Mouse (Mus musculus) layer of hippocampus, adult 2 months (tissue): Measurements from ENCODE around the gene Adh4. TPM values are rescaled to one million over a fixed set of nuclear protein-coding genes. Genes with fewer than 3 reads are reported as not detected.
A peak's percentile ranks its signal among the peaks of the same experiment; 100 is the strongest.
"Not testable (repeated sequence)": the region's sequence is repeated elsewhere in the genome, so short reads cannot be mapped to it uniquely, and the experiment has no call there.

ENCODE experiments used
- DNase-seq, 2 experiments: peaks; one replicate each; pipeline ENCODE4 v3.0.0; 2022; ENCODE audit warnings: low spot score in 2 of 2
- H3K27ac ChIP-seq: fragments of 200-600 bp; 2 replicates; pipeline ENCODE4 v1.8.1; 2022
- H3K4me3 ChIP-seq: fragments of 200-600 bp; 2 replicates; pipeline ENCODE4 v1.8.1; 2022; ENCODE audit warnings: mild to moderate bottlenecking
- CTCF ChIP-seq: fragments of 200-600 bp; conservative IDR thresholded peaks from 2 replicates; pipeline ENCODE4 v1.8.1; 2022; ENCODE audit warnings: antibody characterized with exemption, mild to moderate bottlenecking, moderate library complexity
- long read RNA-seq, 2 experiments: library from polyadenylated mRNA; stranded (forward); transcript quantifications; one replicate each; pipeline ENCODE4 v2.0.0; 2021; ENCODE audit warnings: borderline mapping rate in 2 of 2
- total RNA-seq, 2 experiments: library from RNA; stranded (reverse); gene quantifications; 2 replicates each; pipeline ENCODE4 v1.2.3; 2021

Gene Adh4
- total RNA-seq, result not detected
- long read RNA-seq, experiment 1, result 0 reads
- long read RNA-seq, experiment 2, result 0 reads

DNA sequence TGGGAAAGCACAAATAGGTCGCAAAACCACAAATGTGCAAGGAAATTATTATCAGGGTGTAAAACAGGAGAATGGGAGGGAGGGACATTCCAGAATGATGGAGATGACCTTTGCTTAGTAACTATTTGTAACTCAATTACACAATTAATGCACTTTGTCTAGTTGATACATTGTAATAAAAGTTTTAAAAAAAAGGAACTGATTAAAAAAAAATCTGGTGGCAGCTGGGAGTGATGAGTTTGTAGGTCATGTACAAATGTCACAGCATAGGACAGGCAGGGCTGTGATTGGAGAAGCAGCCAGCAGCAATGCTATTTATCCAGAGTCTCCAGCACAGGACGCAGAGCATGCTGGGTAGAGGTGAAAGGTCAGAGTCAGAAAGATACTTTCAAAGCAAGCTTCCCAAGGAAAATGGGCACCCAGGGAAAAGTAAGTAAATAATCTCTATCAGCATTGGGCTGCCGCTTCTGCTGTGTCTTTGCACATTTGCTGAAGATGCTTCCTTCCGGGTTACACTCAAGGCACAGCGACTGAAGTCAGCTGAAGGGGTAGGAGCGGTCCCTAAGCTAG is at the start of gene Adh4:
Gene Adh4, plus strand, starts transcription at position 346 of the 570 bp plus-strand sequence.
- no peak for DNase-seq
- TF ChIP-seq CTCF, result no peak
- Histone ChIP-seq H3K4me3 (no peak within 1 kb of the TSS), H3K27ac (no peak within 1 kb of the TSS)

DNA sequence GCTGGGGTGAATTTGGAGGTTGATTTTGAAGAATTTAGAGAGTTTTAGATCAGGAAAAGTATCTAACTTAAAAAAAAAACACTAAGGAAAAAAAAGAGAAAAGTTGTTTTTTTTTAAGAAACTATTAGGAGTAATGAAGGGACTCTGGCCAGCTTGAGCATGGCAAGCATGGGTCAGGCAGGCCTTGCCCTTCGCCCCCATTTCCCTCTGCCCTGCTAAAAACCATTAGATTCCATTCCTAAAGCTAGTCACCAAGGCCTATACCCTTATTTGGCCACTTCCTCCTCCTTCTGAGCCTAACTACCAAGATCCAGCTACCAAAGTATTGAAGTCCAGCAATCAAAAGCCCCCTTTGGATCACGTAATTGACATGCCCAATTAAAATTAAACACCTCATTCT is 49.1 kb upstream of the Adh4 start:
- no peak for TF ChIP-seq CTCF

DNA sequence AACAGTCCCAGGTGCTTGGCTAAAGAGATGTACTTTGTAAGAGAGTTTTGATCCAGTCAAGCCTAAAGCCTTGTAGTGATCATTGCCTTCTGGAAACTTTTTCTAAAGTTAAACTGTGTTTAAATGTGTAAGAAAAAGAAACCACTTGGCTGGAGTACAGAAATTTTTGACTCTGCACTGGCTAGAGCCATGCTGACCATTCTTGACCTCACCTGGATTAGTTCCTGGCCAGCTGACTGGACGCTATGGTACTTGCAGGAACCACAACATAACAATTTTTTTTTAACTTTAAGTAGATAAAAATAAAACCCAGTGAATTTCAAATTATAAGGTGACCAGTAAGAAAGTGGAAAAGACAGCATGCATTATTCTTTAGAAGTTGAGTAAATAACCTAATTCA is 45.7 kb upstream of the Adh4 start:
- H3K4me3 ChIP-seq, result no peak overlapping the region
- no peak overlapping the region for H3K27ac ChIP-seq
- no peak for DNase-seq
- no peak for TF ChIP-seq CTCF

More for the DNA sequence above, 49.1 kb upstream of the Adh4 start:
- Histone ChIP-seq H3K27ac (no peak overlapping the region), H3K4me3 (no peak overlapping the region)
- no peak for DNase-seq

DNA sequence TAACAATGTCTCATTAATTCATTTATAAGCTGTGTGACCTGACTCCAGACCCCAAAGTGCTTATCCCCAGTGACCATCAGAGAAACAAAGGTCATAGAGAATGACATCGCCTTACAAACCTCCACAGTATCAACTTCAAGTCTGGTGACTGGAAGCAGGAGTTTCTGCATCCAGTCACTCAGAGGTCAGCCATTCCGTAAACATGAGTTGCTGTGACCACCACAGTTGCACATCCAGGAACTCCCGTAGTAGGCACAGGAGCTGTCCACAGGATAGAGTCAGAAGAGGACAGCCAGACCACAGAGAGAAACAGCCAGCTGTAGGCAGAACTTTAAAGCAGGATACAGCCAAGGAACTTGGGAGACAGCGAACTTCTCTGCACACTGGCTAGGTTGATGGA is 45.0 kb upstream of the Adh4 start:
- H3K4me3 ChIP-seq, DNase-seq, H3K27ac ChIP-seq: not testable (repeated sequence)

DNA sequence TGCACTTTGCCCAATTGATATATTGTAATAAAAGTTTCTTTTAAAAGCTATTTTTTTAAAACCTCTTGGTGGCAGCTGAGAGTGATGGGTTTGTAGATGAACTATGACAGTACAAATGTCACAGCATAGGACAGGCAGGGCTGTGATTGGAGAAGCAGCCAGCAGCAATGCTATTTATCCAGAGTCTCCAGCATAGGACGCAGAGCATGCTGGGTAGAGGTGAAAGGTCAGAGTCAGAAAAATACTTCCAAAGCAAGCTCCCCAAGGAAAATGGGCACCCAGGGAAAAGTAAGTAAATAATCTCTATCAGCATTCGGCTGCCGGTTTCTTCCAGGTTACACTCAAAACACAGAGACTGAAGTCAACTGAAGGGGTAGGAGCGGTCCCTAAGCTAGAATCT is 41.3 kb upstream of the Adh4 start:
- no peak for TF ChIP-seq CTCF
- no peak overlapping the region for H3K4me3 ChIP-seq
- H3K27ac ChIP-seq, result no peak overlapping the region
- DNase-seq, result no peak

DNA sequence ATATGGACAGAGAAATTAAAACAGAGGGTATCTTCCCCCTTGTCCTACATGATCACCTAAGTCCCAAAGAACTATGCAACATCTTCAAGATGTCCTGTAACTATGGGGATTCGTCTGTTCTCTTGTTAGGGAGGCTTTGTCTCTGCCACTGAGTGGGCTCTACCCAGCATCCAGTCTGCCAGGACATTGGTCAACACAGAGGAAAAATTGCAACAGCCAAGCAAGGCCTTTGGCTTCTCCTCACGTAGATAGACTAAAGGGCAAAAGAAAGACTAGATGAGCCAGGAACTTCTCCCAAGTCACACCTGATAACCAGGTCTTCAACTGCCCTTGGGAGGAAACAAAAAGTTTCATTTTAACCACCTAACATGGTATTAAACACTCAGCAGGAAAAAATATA is 40.1 kb upstream of the Adh4 start:
- no peak for TF ChIP-seq CTCF
- no peak overlapping the region for H3K27ac ChIP-seq
- no peak for DNase-seq

DNA sequence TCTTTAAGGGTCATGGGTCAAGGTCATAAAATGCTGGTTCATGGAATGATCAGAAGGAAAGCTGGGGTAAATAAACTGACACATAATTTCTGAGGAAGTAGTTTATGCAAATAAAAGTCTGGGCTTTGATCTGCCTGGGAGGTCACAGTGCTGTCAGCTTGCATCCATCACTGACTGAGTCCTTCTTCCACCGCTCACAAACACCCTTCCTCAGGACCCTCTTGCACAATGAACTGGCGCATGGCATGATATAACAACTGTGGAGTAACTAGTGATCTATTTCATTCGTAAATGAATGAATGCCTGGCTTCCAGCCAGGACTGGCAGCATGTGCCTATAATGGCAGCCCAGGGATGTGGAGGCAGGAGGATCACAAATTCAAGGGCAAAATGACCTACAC is 34.1 kb upstream of the Adh4 start:
- H3K4me3 ChIP-seq, result no peak overlapping the region
- no peak for DNase-seq
- H3K27ac ChIP-seq, result no peak overlapping the region
- no peak for TF ChIP-seq CTCF

More for the DNA sequence above, 40.1 kb upstream of the Adh4 start:
- no peak overlapping the region for H3K4me3 ChIP-seq

DNA sequence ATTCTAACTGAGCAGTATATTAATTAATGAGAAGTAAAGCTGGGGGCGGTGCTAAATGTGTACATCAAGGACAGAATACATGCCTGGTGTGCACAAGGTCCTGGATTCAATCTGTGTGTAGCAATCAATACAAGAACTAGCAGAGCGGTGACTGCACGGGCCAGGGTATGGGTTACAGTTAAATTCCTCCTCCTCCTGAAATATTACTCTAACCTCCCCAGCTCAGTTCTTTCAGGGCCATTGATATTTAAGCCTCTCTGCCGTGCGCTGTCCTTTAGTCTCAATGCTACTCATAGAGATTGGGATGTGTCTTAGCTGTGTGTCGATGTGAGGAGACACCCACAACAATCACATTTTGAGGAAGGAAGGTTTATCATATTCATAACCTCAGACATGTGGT is 28.1 kb upstream of the Adh4 start:
- no peak for TF ChIP-seq CTCF
- H3K4me3 ChIP-seq, result no peak overlapping the region
- DNase-seq, result no peak
- no peak overlapping the region for H3K27ac ChIP-seq

DNA sequence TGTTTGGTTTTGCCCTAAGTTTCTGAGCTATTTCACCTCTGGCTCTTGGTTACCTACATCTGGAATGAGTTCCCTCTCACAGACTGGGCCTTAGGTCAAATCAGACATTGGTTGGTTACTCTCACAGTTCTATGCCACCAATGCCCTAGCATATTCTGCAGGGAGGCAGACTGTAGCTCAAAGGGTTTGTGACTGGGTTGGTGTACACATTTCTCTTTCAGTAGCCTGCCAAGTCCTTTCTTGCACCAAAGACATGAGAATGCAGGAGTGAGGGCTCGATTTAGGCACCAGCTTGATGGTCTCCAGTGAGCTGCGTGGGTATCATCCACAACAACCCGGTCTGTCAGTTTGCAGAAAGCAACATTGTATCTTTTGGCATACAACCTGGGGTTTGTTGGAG is 10.4 kb upstream of the Adh4 start:
- TF ChIP-seq CTCF, result no peak
- H3K4me3 ChIP-seq, result no peak overlapping the region
- H3K27ac ChIP-seq, result no peak overlapping the region
- DNase-seq, result no peak

DNA sequence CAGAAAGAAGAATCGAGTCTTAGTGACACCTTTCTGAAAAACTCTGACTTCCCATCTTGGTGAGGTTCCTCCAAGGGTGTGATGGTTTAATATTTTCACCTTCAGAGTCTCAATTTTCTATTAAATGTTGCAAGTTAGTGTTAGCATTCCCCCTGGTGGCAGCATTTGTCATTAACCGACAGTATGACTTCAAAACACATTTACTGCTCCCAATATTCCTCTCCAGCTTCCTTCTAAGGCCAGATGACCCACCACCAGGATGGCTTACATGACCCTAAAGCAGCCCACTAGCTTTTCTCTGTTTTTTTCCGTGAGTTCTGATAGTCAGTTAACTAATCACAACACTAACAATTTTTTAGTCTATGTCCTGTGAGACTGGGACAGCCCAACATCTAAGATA is 9.9 kb upstream of the Adh4 start:
- Histone ChIP-seq H3K4me3 (no peak overlapping the region), H3K27ac (no peak overlapping the region)
- DNase-seq, result peak; percentile 46 to 57
- TF ChIP-seq CTCF, result peak; percentile 81

DNA sequence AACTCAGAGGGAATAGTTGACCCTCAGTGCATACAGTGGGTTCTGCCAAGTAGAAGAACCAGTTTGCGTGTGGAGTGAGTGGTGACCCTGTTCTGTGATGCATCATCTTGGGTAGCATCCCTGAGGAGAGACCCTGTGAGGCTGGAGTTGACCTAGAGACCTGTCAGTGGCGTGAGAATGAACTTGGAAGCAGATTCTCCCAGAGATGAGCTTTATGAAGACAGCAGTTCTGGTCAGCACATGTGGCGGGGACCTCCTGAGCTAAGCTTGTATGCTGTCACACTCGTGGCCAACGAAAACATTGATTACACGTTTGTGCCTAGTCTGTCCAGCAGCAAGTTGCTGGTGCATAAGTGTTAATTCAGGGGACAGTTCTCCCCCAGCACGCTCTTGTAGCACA is 9.4 kb upstream of the Adh4 start:
- no peak overlapping the region for H3K27ac ChIP-seq
- no peak for DNase-seq
- no peak for TF ChIP-seq CTCF
- H3K4me3 ChIP-seq, result no peak overlapping the region

DNA sequence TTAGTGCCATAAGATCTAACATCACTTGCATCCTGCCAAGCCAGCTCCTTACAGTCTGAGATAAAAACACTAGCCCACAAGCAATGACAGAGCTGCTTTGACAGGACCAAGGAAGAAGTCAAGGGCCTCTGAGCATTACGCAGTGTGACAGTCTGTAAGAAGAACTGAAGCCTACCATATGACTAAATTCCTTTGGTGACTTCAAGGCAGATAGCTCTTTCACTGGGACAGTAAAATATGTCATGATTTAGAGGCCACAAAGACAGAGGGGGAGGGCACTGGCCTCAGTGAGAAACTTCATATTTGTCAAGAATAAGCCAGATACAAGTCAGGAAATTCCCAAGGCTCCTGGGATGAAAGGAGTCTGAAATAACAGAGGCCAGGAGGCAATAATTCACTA is 7.3 kb upstream of the Adh4 start:
- H3K4me3 ChIP-seq, result no peak overlapping the region
- H3K27ac ChIP-seq, result no peak overlapping the region
- DNase-seq, result no peak
- no peak for TF ChIP-seq CTCF

DNA sequence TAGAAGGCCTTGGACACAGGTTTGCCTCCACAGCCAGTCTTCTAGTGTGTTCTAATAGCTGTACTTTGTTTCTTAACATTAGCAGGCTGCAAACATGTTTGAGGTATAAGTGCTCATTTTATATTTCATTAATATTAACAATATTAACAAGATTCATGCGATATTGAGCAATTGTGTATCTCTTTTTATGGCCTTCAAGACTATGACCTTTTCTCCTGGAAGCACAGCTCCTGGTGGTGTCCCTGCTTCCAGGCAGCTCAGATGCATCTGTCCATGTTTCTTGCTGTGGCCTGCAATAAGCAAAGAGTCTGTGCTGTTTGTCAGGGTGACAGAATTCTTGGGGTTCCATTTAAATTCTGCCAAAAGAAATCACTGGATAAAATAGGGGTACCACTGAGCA is 5.7 kb upstream of the Adh4 start:
- DNase-seq, result no peak
- no peak overlapping the region for H3K4me3 ChIP-seq
- H3K27ac ChIP-seq, result no peak overlapping the region
- TF ChIP-seq CTCF, result no peak

DNA sequence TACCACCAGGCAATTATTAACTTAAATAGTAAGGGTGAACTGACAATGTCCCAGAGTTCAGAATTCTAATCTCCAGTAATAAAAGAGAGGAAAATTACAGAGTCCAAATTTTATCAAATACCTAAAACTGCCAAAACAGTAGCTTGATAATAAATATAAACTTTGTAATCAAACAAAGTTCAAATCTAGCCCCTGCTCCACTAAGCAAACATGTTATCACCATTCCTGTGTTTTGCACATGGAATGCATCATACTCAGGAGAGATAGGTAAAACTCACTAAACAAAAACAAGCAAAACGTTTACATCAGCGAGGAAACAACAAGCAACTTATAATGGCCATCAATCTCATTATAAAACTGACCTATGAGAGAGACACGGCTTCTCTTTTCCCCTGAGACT is 5.1 kb upstream of the Adh4 start:
- TF ChIP-seq CTCF, result no peak
- DNase-seq, result no peak
- Histone ChIP-seq H3K4me3 (no peak overlapping the region), H3K27ac (no peak overlapping the region)

DNA sequence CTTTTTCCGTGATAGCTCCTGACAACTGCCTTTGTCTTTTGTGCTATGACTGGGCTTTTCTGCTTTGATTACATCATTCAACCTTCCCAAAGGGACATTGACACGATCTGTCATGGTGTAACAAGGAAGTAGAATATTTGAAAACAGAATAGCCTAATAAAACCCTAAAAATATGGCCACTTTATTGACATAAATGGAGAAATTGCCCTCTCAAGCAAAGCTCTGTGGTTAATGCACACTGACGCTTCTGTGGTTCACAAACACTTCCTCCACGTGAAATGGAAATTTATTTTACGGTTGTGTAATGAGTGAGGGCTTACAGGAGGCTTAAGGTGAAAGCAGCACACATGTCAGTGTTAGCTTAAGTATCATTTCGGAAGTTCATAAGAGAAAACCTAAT is 4.1 kb downstream of the Adh4 start:
- no peak for TF ChIP-seq CTCF
- Histone ChIP-seq H3K27ac (no peak overlapping the region), H3K4me3 (no peak overlapping the region)
- no peak for DNase-seq
